Mouse (Mus musculus) heart, postnatal 36 days (tissue): ENCODE results near the gene Eno4. TPM values are rescaled to one million over a fixed set of nuclear protein-coding genes. Genes with fewer than 3 reads are reported as not detected.
A peak's percentile ranks its signal among the peaks of the same experiment; 100 is the strongest.
"Not testable (repeated sequence)": the region's sequence is repeated elsewhere in the genome, so short reads cannot be mapped to it uniquely, and the experiment has no call there.

Experiments
- DNase-seq, 2 experiments: peaks; one replicate each; pipeline ENCODE4 v3.0.0; 2021 to 2022
- intact Hi-C: fragments of 180-260 bp; cut with DNase I; formaldehyde crosslinking; loops from one replicate; pipeline ENCODE4 v1.15.1; 2025
- total RNA-seq, 2 experiments: library from RNA; stranded (reverse); gene quantifications; 2 replicates each; pipeline ENCODE4 v1.2.3; 2021

Gene Eno4
- not detected for total RNA-seq

DNA sequence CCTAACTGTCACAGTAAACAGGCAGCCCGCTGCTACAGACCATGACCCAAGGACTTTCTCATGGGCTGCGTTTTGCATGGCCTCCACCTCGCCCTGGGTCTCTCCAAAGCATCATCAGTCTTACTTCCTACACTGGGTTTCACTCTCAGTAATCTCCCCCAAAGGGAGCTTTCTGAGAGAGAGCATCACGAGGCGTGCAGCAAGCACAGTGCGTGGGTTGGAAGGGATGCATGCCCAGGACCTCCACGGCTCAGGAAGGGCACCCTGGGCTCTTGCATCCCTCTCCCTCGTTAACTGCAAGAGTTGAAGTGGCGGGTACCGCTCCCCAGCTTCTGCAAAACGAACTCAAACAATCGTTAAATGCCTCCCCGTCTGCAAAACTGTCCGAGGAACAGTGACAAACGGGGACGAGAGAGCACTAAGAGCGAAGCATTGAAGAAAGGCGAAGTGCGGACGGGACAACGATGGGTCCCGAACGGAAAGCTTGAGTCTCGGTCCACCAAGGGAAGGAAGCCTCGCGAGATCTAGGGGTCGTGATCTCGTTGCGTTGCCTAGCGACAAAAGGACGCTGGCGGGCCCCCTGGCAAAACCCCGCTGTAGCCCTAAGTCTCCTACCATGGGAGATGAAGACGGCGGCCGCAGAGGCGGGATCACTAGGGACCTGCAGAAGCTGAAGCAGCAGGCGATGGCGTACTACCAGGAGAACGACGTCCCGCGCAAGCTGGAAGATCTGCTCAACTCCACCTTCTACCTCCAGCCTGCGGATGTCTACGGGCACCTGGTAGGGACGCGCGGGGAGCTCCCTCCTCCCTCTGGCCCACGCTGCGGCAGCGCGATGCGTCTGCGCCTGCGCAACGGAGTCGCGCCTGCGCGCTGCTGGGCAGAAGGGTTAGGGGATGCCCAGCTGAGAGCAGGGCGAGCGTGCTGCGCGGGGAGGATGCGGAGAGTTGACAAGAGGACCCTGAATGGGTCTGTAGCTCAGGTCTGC, at the start of gene Eno4, which contains the start of gene Hspa12a:
Gene Eno4, plus strand, starts transcription at position 585 of the 988 bp plus-strand sequence.
Gene Hspa12a, minus strand, starts transcription at position 814 of the 988 bp plus-strand sequence.
- intact Hi-C loops, result loop anchor here (10.0 kb wide), 1 partner anchor 402 kb away; the partner anchor contains the start of gene Pdzd8
- DNase-seq, result peak; percentile 95 to 97

GRCm38 (mm10) chr19:58896216-58896615, 47.0 kb upstream of the Eno4 start:
- intact Hi-C loops, result no loop called here

GRCm38 (mm10) chr19:58900471-58900870, 42.8 kb upstream of the Eno4 start:
- DNase-seq, intact Hi-C loops: not testable (repeated sequence)

More at GRCm38 (mm10) chr19:58896216-58896615, 47.0 kb upstream of the Eno4 start:
- no peak for DNase-seq

GRCm38 (mm10) chr19:58903079-58903898, 39.9 kb upstream of the Eno4 start:
- DNase-seq, result no peak
- intact Hi-C loops, result no loop called here

- DNase-seq, result peak; percentile 91 to 95
- intact Hi-C loops, result loop anchor here (1.0 to 2.0 kb wide), 2 partner anchors 98 to 141 kb away; no protein-coding TSS in a partner anchor
Observed at GRCm38 (mm10) chr19:58903899-58904327, 39.3 kb upstream of the Eno4 start.

DNA sequence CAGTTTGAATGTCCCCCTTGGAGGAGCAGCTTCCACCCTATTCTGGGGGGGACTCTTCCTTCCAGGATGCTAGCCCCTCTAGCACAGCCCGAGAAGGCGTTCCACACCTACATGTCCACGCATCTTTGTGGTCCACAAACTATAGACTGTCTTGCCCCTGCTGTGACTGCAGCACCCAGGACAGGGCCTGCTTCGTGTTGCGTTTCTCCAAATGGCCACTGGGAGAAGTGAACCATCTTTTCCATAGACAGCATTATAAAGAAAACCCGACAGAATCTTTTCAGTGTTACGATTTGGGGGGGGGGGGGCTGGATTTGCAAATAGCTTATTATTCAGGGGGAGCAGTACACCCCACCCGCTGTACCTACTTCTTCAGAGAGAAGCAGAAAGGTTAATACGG, 36.5 kb upstream of the Eno4 start:
- intact Hi-C loops, result no loop called here
- no peak for DNase-seq

DNA sequence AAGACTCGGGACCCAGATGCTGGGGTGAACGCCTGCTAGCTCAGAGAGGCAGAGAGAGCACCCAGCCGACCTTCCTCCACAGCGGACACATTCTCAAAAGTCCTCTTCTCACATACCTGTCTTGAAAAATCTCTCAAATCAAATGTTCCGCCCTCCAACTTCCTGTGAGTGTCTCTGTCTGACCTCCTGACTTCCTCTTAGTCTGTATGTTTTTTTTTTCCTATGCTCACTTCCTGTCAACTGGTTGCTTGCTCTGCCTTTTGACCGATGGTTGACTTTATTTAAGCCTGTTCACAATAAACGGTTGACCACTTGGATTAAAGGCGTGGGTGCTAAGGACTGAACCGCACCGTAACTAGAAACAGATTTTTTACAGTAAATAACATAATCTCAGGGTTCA, 35.2 kb upstream of the Eno4 start:
- intact Hi-C loops, result no loop called here
- DNase-seq, result no peak

DNA sequence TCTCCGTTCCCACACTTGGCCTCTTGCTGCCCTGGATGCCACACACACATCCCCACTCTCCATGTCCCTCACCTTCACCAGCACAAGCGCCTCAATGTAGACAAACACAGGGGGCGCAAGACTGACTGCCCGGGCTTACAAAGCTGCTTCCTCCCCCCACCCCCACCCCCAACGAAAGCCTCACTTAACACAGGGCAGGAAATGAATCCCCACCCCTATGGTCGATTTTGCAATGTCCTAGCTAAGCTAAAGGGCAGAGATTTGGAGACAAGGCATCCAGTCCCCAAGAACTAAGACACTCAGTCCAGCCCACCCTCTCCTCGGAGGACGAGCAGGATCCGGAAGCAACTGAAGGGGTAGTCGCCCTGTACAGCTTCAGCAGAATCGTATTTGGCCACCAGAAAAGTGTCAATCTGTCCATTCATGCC, 32.3 kb upstream of the Eno4 start:
- intact Hi-C loops, result loop anchor here (1.0 to 5.0 kb wide), 2 partner anchors 171 to 287 kb away; no protein-coding TSS in a partner anchor
- DNase-seq, result peak in 1 of 2 experiments; percentile 6

- intact Hi-C loops, result loop anchor here (1.0 to 5.0 kb wide), 2 partner anchors 171 to 287 kb away; no protein-coding TSS in a partner anchor
- DNase-seq, result peak; percentile 65 to 72
Observed at GRCm38 (mm10) chr19:58911386-58911785, 31.8 kb upstream of the Eno4 start.

DNA sequence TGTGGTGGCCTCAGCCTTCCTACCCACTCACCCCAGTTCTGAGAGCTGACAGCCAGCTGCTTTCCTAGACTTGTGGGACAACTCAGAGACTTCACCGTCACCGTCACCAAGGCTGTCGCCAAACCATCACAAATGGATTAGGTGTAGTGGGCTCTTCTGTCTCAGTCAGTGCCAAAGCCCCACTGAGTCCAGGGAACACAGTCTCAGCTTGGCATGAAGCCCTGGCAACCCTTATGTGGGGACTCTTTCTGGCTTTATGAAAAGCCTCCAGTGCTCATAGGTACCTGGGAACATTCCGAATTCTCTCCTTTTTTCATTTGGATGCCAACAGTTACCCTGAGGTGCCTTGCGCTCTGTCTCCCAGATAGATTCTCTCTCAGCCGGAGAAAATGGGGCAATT, 29.9 kb upstream of the Eno4 start:
- no peak for DNase-seq
- intact Hi-C loops, result loop anchor here (5.0 kb wide), 1 partner anchor 169 kb away; no protein-coding TSS in a partner anchor

GRCm38 (mm10) chr19:58918597-58918996, 24.6 kb upstream of the Eno4 start:
- intact Hi-C loops, result no loop called here

GRCm38 (mm10) chr19:58919148-58919547, 24.1 kb upstream of the Eno4 start:
- no peak for DNase-seq
- intact Hi-C loops, result no loop called here

More at GRCm38 (mm10) chr19:58918597-58918996, 24.6 kb upstream of the Eno4 start:
- DNase-seq, result no peak

DNA sequence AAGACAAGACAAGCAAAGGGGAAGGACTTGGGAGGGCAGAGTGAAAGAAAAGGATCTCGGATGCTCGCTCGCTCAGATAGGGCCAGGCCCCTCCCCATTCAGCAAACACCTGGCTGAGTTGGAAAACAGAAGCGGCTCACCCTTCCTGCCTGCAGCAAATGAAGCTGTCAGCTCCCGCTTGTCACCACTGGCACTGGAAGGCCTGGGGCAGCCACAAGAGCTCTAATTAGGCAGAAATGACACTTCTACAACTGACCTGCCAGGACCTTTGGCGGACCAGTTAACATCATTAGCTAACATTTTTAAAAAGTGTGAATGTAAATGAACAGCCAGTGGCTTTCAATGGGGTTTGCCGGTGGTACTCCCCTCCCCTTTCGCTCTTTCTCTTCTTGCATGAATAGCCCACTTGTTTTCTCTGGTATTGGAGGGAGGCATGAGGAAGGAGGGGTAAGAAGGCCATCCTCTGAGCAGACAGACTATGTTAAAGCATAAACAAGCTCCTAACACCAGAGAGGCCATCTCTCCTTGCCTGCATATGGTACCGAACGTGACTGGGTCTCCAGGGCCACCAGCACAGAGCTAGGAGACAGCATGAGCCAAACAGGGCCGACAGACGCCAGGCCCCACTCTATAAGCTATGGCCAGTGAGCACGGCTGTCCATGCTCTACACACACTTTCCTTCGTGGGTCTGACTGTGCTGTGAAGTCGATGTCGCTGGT, 12.0 kb upstream of the Eno4 start:
- intact Hi-C loops, result no loop called here
- no peak for DNase-seq

DNA sequence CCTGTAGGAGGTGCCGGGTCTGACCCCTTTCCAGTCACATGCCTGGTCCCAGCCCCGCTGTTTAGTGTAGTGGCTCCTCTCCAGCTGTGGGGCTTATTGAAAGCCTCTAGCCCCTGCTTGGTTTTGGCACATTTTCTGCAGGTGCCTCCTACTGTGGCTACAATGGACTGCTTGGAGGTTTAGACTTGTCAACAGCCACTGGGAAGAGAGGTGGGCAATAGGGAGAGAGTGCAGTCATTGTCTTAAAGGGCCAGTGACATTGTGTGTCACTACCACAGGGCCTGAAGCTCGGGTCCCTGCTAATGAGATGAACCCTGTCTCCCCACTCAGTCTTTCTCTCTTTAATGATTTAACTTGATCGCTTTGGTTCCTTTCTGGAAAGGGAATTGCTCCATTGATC, 10.2 kb upstream of the Eno4 start:
- intact Hi-C loops, result no loop called here
- DNase-seq, result no peak

DNA sequence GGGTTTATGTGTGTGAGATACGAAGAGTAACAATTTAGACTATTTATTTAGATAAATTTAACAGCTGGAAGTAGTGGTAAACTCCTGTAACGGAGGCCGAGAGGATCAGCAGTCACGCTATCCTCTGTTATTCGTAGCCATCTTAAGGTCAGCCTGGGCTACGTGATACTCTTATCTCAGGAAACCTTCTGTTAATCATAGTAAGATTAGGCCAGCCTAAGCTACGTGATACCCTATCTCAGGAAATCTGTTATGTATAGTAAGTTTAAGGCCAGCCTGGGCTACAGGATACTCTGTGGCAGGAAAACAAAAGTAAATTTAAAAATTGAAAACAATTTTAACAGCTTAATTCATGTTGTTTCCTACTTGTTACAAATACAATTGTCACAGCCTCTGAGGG, 2.7 kb downstream of the Eno4 start:
- intact Hi-C loops, result loop anchor here (10.0 kb wide), 1 partner anchor 399 kb away; the partner anchor contains the start of gene Pdzd8
- no peak for DNase-seq

DNA sequence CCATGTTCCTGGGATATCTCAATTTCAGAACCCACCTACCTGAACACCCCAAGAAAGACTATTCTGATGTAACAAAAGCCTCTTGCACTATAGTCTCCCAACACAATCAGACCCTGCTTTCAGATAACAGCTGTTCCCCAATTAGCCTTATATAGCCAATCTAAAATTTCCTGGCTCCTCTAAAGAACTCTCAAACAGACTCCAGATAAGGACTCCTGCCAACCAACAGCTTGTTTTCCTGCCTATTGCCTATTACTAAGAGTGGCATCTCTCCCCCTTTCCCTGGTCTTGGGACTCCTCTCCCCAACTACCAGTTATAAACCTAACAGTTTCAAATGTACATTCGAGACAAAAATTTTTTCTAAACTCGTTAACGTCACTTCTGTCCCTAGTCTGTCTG, 8.3 kb downstream of the Eno4 start:
- intact Hi-C loops, result no loop called here
- no peak for DNase-seq

DNA sequence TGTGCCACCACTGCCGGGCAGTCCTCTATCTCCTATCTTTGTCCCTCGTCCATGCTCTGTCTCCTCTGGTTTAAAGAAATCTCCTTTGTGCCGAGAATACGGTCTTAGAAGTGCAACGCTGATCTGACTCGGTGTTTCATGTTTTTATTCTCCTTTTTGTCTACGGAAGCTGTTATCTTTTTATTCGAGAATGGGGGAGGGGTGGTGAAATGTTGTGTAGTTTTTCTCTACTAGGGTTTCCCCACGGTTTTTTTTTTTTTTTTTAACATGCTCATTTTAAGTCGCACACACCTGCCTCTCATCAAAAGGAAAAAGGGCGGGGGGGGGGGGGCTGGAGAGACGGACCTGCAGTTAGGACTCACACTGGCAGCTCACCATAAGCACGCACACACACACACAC, 9.0 kb downstream of the Eno4 start:
- DNase-seq, result no peak
- intact Hi-C loops, result no loop called here

DNA sequence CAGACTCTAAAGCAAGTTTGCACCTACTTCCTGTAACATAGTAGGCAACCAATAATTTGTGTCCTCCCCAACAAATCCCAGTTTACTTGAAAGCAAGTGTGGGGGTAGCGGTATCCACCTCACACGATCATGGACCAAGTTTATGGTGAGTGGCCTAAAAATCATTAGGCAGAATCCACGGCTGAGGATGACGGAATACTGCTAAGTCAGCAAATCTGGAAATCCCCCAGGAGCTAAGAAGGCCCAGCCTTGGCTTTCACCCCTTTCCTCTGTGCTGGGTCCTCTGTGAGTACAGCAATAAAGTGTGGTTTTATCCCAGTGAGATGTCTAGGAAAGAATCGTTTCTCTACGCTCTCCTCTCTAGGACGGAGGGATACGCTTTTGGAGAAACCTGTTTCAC, 11.6 kb downstream of the Eno4 start:
- no peak for DNase-seq
- intact Hi-C loops, result no loop called here

DNA sequence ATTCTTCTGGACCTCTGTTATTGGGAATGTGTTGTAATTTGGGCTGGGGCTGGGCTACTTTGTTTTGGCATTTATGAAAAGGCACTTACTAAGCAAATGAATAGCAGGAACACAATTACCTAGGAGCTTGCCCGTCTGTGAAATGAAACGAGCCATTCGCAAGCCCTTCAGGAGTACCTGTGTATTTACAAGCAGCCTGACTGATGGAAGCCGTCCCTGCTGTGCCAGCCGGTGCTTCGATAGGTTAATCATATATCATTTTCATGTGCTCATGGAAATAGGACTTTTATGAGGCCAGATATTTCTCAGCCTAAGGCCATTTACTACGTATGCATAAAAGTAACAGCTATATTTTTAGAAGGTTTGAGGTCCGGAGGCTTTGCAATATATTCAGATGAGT, 19.8 kb downstream of the Eno4 start:
- no peak for DNase-seq
- intact Hi-C loops, result no loop called here
